In the genomic region with DNA sequence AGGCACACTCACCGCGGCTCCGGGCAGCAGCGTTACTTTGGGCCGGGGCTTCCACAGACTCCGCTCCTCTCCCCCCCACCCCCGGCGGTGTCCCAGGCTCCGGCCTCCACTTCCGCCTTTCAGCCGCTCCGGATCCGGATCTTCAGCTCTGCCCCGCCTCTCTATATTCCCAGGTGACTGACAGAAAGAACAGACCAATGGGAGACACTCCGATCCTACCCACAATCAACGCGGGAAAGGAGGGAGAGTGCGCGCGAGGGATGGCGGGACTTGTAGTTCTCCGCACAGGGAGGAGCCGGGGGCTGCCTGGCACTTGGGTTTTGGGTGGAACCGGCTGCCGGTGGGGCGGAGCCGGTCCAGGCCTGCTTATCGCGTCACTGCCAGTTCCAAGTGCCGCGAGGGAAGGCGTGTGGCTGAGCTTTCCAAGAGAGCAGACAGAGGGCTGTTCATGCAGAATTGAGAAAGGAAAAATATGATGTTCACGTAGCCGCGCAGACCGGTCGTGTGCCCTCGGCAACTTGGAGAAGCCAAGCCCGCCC, we compare ENCODE assay signal across 8 mouse cellular contexts. TPM values are rescaled to one million over a fixed set of nuclear protein-coding genes. Genes with fewer than 3 reads are reported as not detected.
DNase-seq lines count a peak whose midpoint lies in the region; ATAC-seq and TF ChIP-seq lines count a peak whose summit lies in the region.

TSS of gene Rab5c (minus strand) at position 150 of the 539 bp plus-strand sequence.

- peaks cover 24% of the 10 kb centered on the region for H3K4me1 ChIP-seq in heart, embryonic 12.5 days (replicated peaks)
- peaks cover 18% of the 10 kb centered on the region for H3K4me1 ChIP-seq in kidney, postnatal 0 days (replicated peaks; ENCODE audit: insufficient read depth, low read length)
- peaks cover 29% of the 10 kb centered on the region for H3K4me1 ChIP-seq in liver, embryonic 11.5 days (replicated peaks; ENCODE audit: control insufficient read depth, insufficient read depth, low read length)
- H3K4me1 ChIP-seq in stomach, embryonic 14.5 days (ENCODE audit: control insufficient read depth, insufficient read depth, low read length), result peaks cover 13% of the 10 kb centered on the region

- peak within 1 kb of the TSS; percentile 98 for H3K4me2 ChIP-seq in heart, embryonic 12.5 days
- H3K4me2 ChIP-seq in kidney, postnatal 0 days (ENCODE audit: low read length), result peak within 1 kb of the TSS; percentile 73
- peak within 1 kb of the TSS; percentile 89 for H3K4me2 ChIP-seq in liver, embryonic 11.5 days
- peak within 1 kb of the TSS; percentile 88 for H3K4me2 ChIP-seq in stomach, embryonic 14.5 days (replicated peaks; ENCODE audit: low read depth, low read length)

- ATAC-seq in erythroid progenitor cell, adult 5-6 weeks (replicated peaks; ENCODE audit: low FRiP score, poor library complexity, severe bottlenecking), result peak; percentile 88
- ATAC-seq in heart, embryonic 12.5 days (ENCODE audit: insufficient number of reproducible peaks, low FRiP score), result peak; percentile 99
- peak; percentile 100 for ATAC-seq in kidney, postnatal 0 days (replicated peaks; ENCODE audit: low FRiP score, low read depth)
- ATAC-seq in liver, embryonic 11.5 days (replicated peaks; ENCODE audit: low FRiP score), result peak; percentile 96
- ATAC-seq in stomach, embryonic 14.5 days (ENCODE audit: insufficient number of reproducible peaks, insufficient read depth, low FRiP score, low read depth), result peak; percentile 99

- no peaks in the 10 kb centered on the region for H3K9me3 ChIP-seq in heart, embryonic 12.5 days (replicated peaks)
- no peaks in the 10 kb centered on the region for H3K9me3 ChIP-seq in kidney, postnatal 0 days (replicated peaks; ENCODE audit: low read length)
- H3K9me3 ChIP-seq in liver, embryonic 11.5 days (ENCODE audit: control insufficient read depth, low read length), result no peaks in the 10 kb centered on the region
- H3K9me3 ChIP-seq in stomach, embryonic 14.5 days (ENCODE audit: control insufficient read depth, low read depth, low read length), result no peaks in the 10 kb centered on the region

- peaks cover 7% of the 10 kb centered on the region for H3K27me3 ChIP-seq in heart, embryonic 12.5 days (replicated peaks)
- H3K27me3 ChIP-seq in kidney, postnatal 0 days (ENCODE audit: insufficient read depth, low read length), result no peaks in the 10 kb centered on the region
- H3K27me3 ChIP-seq in liver, embryonic 11.5 days (replicated peaks; ENCODE audit: control insufficient read depth, insufficient read depth, low read length), result no peaks in the 10 kb centered on the region
- H3K27me3 ChIP-seq in stomach, embryonic 14.5 days (ENCODE audit: control insufficient read depth, insufficient read depth, low read length), result no peaks in the 10 kb centered on the region

- TF ChIP-seq CTCF in kidney, postnatal 0 days (IDR thresholded peaks at IDR 0.05; ENCODE audit: low read depth), result peak; percentile 24; the same call in 1 of the 2 replicates

- under 1% methylated on average over 39 of the region's 39 CpGs for WGBS in heart, embryonic 12.5 days
- WGBS in kidney, postnatal 0 days, result under 1% methylated on average over 39 of the region's 39 CpGs
- WGBS in liver, embryonic 11.5 days, result 1% methylated on average over 38 of the region's 39 CpGs
- under 1% methylated on average over 39 of the region's 39 CpGs for WGBS in stomach, embryonic 14.5 days

- peak within 1 kb of the TSS; percentile 99 for H3K4me3 ChIP-seq in heart, embryonic 12.5 days
- H3K4me3 ChIP-seq in kidney, postnatal 0 days (replicated peaks; ENCODE audit: low read depth, low read length), result peak within 1 kb of the TSS; percentile 95
- peak within 1 kb of the TSS; percentile 98 for H3K4me3 ChIP-seq in liver, embryonic 11.5 days (ENCODE audit: low read depth, low read length)
- peak within 1 kb of the TSS; percentile 99 for H3K4me3 ChIP-seq in stomach, embryonic 14.5 days (ENCODE audit: low read depth, low read length)

- peak; percentile 99 for DNase-seq in CD4-positive helper T cell, adult 2 months (ENCODE audit: low read depth, low spot score)
- DNase-seq in brain, embryonic 18.5 days (ENCODE audit: low read depth, low spot score), result peak; percentile 98
- peak; percentile 100 for DNase-seq in kidney, postnatal 0 days (ENCODE audit: low spot score)
- peak; percentile 99 for DNase-seq in liver, embryonic 11.5 days (ENCODE audit: low spot score)
- DNase-seq in naive thymus-derived CD4-positive, alpha-beta T cell, adult 2 months (ENCODE audit: low read depth), result peak; percentile 98

- H3K27ac ChIP-seq in heart, embryonic 12.5 days (ENCODE audit: poor library complexity, severe bottlenecking), result peak within 1 kb of the TSS; percentile 65; the same call in 1 of the 2 replicates
- H3K27ac ChIP-seq in kidney, postnatal 0 days, result peak within 1 kb of the TSS; percentile 79
- H3K27ac ChIP-seq in liver, embryonic 11.5 days (ENCODE audit: low read depth, low read length), result peak within 1 kb of the TSS; percentile 93
- peak within 1 kb of the TSS; percentile 56 for H3K27ac ChIP-seq in stomach, embryonic 14.5 days (ENCODE audit: low read length)

- peaks cover 5% of the 10 kb centered on the region; the same call in 1 of the 2 replicates for H3K36me3 ChIP-seq in heart, embryonic 12.5 days
- no peaks in the 10 kb centered on the region for H3K36me3 ChIP-seq in kidney, postnatal 0 days (ENCODE audit: insufficient read depth, low read length)
- no peaks in the 10 kb centered on the region for H3K36me3 ChIP-seq in liver, embryonic 11.5 days (ENCODE audit: control insufficient read depth, insufficient read depth, low read length)
- no peaks in the 10 kb centered on the region for H3K36me3 ChIP-seq in stomach, embryonic 14.5 days (ENCODE audit: control insufficient read depth, insufficient read depth, low read length)

- H3K9ac ChIP-seq in heart, embryonic 12.5 days, result peak within 1 kb of the TSS; percentile 98
- H3K9ac ChIP-seq in kidney, postnatal 0 days (ENCODE audit: low read depth, low read length), result peak within 1 kb of the TSS; percentile 96
- H3K9ac ChIP-seq in liver, embryonic 11.5 days (ENCODE audit: low read depth, low read length), result peak within 1 kb of the TSS; percentile 97
- H3K9ac ChIP-seq in stomach, embryonic 14.5 days (replicated peaks; ENCODE audit: low read depth, low read length), result peak within 1 kb of the TSS; percentile 87

RNA-seq across cellular contexts. Expression of gene Rab5c, which starts in this region (rescaled TPM):
- 99.8 and 136 TPM in 2 replicates for total RNA-seq in erythroid progenitor cell, adult 5-6 weeks (2015; ENCODE audit: low replicate concordance)
- 80.2 and 110 TPM in 2 replicates for total RNA-seq in erythroid progenitor cell, adult 5-6 weeks (2017; ENCODE audit: low replicate concordance)
- polyA plus RNA-seq in heart, embryonic 12.5 days (2016; fragmentation: Nextera tagmentation; extraction: Ambion mirVana), result 10.5 and 11.4 TPM in 2 replicates
- polyA plus RNA-seq in kidney, postnatal 0 days (2015; fragmentation: Nextera tagmentation; extraction: Ambion mirVana), result 34.7 and 39.0 TPM in 2 replicates
- 51.2 TPM in 2 replicates for polyA plus RNA-seq in liver, embryonic 11.5 days (2014; fragmentation: Nextera tagmentation; extraction: Ambion mirVana)
- 55.5 and 65.7 TPM in 2 replicates for polyA plus RNA-seq in stomach, embryonic 14.5 days (2014; fragmentation: Nextera tagmentation; extraction: Ambion mirVana)

Comparison
In these comparisons a context has a peak if more than half of its experiments do, and no peak if none do; other contexts are left out.
1. Peak in every context shown above with its lines: DNase-seq, ATAC-seq, H3K4me3 ChIP-seq and H3K27ac ChIP-seq.